7 mouse cellular contexts compared by ENCODE assay signal in the genomic region with DNA sequence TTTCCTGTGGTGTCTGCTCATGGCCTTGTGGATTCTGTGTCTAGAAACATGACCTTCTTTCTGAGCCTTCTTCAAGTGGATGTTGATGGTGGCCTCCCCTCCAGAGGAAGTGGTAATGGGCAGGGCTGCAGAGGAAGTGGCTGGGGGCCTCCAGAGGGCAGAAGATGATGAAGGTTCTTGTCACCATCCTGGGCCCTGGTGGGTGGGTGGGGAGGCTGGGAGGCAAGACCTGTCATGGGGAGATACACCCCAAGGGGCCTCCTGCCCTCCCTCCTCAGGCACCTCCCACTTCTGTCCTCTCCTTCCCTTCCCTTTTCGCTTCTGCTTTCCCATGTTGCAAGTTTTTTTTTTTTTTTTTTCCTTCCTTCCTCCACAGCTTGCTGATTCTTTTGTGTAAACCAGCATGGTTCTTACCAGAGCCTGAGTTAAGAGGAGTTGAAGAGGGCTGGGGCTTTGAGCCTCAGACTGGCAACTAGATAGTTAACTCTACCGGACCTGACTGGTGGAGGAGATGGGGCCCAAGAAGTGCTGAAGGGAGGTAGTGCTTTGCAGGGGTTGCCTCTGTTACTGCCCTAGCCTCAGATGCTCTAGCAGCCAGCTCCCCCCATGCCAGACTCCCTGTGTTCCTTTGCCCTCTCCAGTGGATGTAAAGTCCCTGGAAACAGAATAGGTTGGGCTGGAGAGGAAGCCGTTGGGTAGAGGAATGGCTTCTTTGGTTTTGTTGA. TPM values are rescaled to one million over a fixed set of nuclear protein-coding genes. Genes with fewer than 3 reads are reported as not detected.
DNase-seq lines count a peak whose midpoint lies in the region; ATAC-seq and TF ChIP-seq lines count a peak whose summit lies in the region.

No protein-coding gene starts in this region.

- 42% methylated on average over 3 of the region's 3 CpGs for WGBS in intestine, embryonic 16.5 days

- H3K9ac ChIP-seq in CH12.LX (ENCODE audit: insufficient read depth, low read depth) = peak overlapping the region; percentile 76
- no peak overlapping the region for H3K9ac ChIP-seq in intestine, embryonic 16.5 days (ENCODE audit: low read depth, low read length)

- TF ChIP-seq EP300 in CH12.LX (IDR thresholded peaks at IDR 0.05; ENCODE audit: low read length) = peak; percentile 82; the same call in 1 of the 2 replicates

- no peak for TF ChIP-seq POLR2A in CH12.LX (IDR thresholded peaks at IDR 0.05; ENCODE audit: low read depth, low read length)

- no peaks in the 10 kb centered on the region for H3K27me3 ChIP-seq in CH12.LX (replicated peaks)
- H3K27me3 ChIP-seq in intestine, embryonic 16.5 days (replicated peaks; ENCODE audit: control insufficient read depth, insufficient read depth, low read length) = no peaks in the 10 kb centered on the region

- peaks cover 37 to 98% of the 10 kb centered on the region in 2 experiments for H3K4me1 ChIP-seq in CH12.LX (ENCODE audit: control insufficient read depth in 1 of 2, insufficient read depth in 2 of 2)
- peaks cover 15% of the 10 kb centered on the region; the same call in 1 of the 2 replicates for H3K4me1 ChIP-seq in intestine, embryonic 16.5 days (ENCODE audit: control insufficient read depth, insufficient read depth, low read length)

- H3K27ac ChIP-seq in CH12.LX (ENCODE audit: insufficient read depth, low read depth) = peak overlapping the region; percentile 92
- peak overlapping the region; percentile 49; the same call in 1 of the 2 replicates for H3K27ac ChIP-seq in intestine, embryonic 16.5 days (ENCODE audit: low read length)

- ATAC-seq in intestine, embryonic 16.5 days = peak; percentile 62; the same call in 1 of the 2 replicates

- H3K4me3 ChIP-seq in CH12.LX (replicated peaks in 1 of 3; ENCODE audit: low read depth in 2 of 3, low read length in 2 of 3, poor library complexity in 1 of 3) = peak overlapping the region in 2 of 3 experiments; percentile 26 to 34
- H3K4me3 ChIP-seq in intestine, embryonic 16.5 days (ENCODE audit: low read length) = no peak overlapping the region

- H3K79me2 ChIP-seq in CH12.LX (replicated peaks; ENCODE audit: control insufficient read depth, extremely low read depth, insufficient read depth, poor library complexity, severe bottlenecking) = no peaks in the 10 kb centered on the region

- no peaks in the 10 kb centered on the region for H3K9me3 ChIP-seq in CH12.LX (replicated peaks; ENCODE audit: low read length)
- H3K9me3 ChIP-seq in intestine, embryonic 16.5 days (ENCODE audit: control insufficient read depth, low read length) = no peaks in the 10 kb centered on the region

- H3K4me2 ChIP-seq in CH12.LX (ENCODE audit: insufficient read depth, low read depth, poor library complexity, severe bottlenecking) = peak overlapping the region; percentile 76
- no peak overlapping the region for H3K4me2 ChIP-seq in intestine, embryonic 16.5 days (ENCODE audit: low read depth, low read length)

- H3K36me3 ChIP-seq in CH12.LX (replicated peaks in 1 of 2; ENCODE audit: control insufficient read depth in 1 of 2, insufficient read depth in 1 of 2, low read length in 1 of 2) = peaks cover 0 to 56% of the 10 kb centered on the region in 2 experiments
- H3K36me3 ChIP-seq in intestine, embryonic 16.5 days (ENCODE audit: control insufficient read depth, insufficient read depth, low read length) = no peaks in the 10 kb centered on the region

- DNase-seq in CD4-positive helper T cell, adult 2 months (ENCODE audit: low read depth, low spot score) = peak; percentile 90
- DNase-seq in CH12.LX (ENCODE audit: extremely low read depth) = peak; percentile 96
- DNase-seq in skeletal muscle tissue, adult 2 months (ENCODE audit: low read depth, low spot score) = peak; percentile 68
- no peak for DNase-seq in embryo, embryonic 11 days
- DNase-seq in cerebellum, adult 11-12 months = no peak
- DNase-seq in testis, postnatal 10 days (ENCODE audit: low spot score) = no peak

- in situ Hi-C loops in CH12.LX (cut with MboI; ENCODE audit: low pct_ligation_motif_present, low pct_unique_long_range_greater_than_20kb, low sequenced_read_pairs) = no loop called here

- TF ChIP-seq CTCF in CH12.LX (conservative IDR thresholded peaks at IDR 0.05 in 1 of 2, IDR thresholded peaks at IDR 0.05 in 1 of 2; ENCODE audit: low read depth in 2 of 2, low read length in 2 of 2) = peak in 1 of 2 experiments; percentile 45; a peak in 2 of 4 replicates

- dilution Hi-C loops in CH12.LX (cut with MboI; ENCODE audit: extremely low pct_ligation_motif_present, extremely low pct_unique_long_range_greater_than_20kb, low sequenced_read_pairs) = no loop called here

- peak; percentile 31 for TF ChIP-seq RAD21 in CH12.LX (IDR thresholded peaks at IDR 0.05; ENCODE audit: low read depth, low read length)

TF ChIP-seq in CH12.LX, 34 proteins besides CTCF, POLR2A, EP300 and RAD21:
- TF ChIP-seq MAZ (IDR thresholded peaks at IDR 0.05; ENCODE audit: low read depth, low read length) (peak; percentile 93), ZKSCAN1 (IDR thresholded peaks at IDR 0.05; ENCODE audit: borderline replicate concordance, low read depth, low read length) (no peak), BHLHE40 (IDR thresholded peaks at IDR 0.05; ENCODE audit: low read depth, low read length) (peak; percentile 61), HCFC1 (IDR thresholded peaks at IDR 0.05; ENCODE audit: low read depth, low read length) (peak; percentile 60; the same call in 1 of the 2 replicates), ZC3H11A (IDR thresholded peaks at IDR 0.05; ENCODE audit: low read depth, low read length) (no peak), SIN3A (IDR thresholded peaks at IDR 0.05; ENCODE audit: low read length) (peak; percentile 79), RCOR1 (conservative IDR thresholded peaks at IDR 0.05; ENCODE audit: low read depth, low read length) (peak; percentile 77), JUN (IDR thresholded peaks at IDR 0.05; ENCODE audit: insufficient read depth, low read depth, low read length) (no peak), MAX (IDR thresholded peaks at IDR 0.05; ENCODE audit: low read length) (peak; percentile 62; the same call in 1 of the 2 replicates), MYC (IDR thresholded peaks at IDR 0.05; ENCODE audit: low read depth, low read length) (0 out of 2 replicates have a peak, but pooled peaks have one; percentile 27), PAX5 (IDR thresholded peaks at IDR 0.05; ENCODE audit: low read length) (no peak), IRF4 (IDR thresholded peaks at IDR 0.05; ENCODE audit: low read depth, low read length) (peak; percentile 89), ETS1 (conservative IDR thresholded peaks at IDR 0.05; ENCODE audit: low read depth, low read length) (peak; percentile 83), ZMIZ1 (IDR thresholded peaks at IDR 0.05; ENCODE audit: low read depth, low read length) (peak; percentile 56; the same call in 1 of the 2 replicates), E2F4 (IDR thresholded peaks at IDR 0.05; ENCODE audit: insufficient replicate concordance, low read depth, low read length) (no peak), CHD2 (IDR thresholded peaks at IDR 0.05; ENCODE audit: low read length) (peak; percentile 49; the same call in 1 of the 2 replicates), GABPA (IDR thresholded peaks at IDR 0.05; ENCODE audit: insufficient replicate concordance, low read depth, low read length) (no peak), MAFK (IDR thresholded peaks at IDR 0.05; ENCODE audit: insufficient replicate concordance, low read length) (no peak), MEF2A (IDR thresholded peaks at IDR 0.05; ENCODE audit: borderline replicate concordance, low read depth, low read length) (0 out of 2 replicates have a peak, but pooled peaks have one; percentile 68), TCF12 (IDR thresholded peaks at IDR 0.05; ENCODE audit: low read depth, low read length) (peak; percentile 58; the same call in 1 of the 2 replicates), NRF1 (IDR thresholded peaks at IDR 0.05; ENCODE audit: low read depth, low read length) (peak; percentile 8; the same call in 1 of the 2 replicates), UBTF (IDR thresholded peaks at IDR 0.05; ENCODE audit: low read depth, low read length) (0 out of 2 replicates have a peak, but pooled peaks have one; percentile 55), USF1 (IDR thresholded peaks at IDR 0.05; ENCODE audit: low read depth, low read length) (no peak), CHD1 (IDR thresholded peaks at IDR 0.05; ENCODE audit: low read depth, low read length) (no peak), KAT2A (IDR thresholded peaks at IDR 0.05; ENCODE audit: insufficient replicate concordance, low read length) (no peak), JUND (conservative IDR thresholded peaks at IDR 0.05; ENCODE audit: low read depth, low read length) (peak; percentile 31; the same call in 1 of the 2 replicates), ZNF384 (IDR thresholded peaks at IDR 0.05; ENCODE audit: low read depth, low read length) (peak; percentile 97), TBP (conservative IDR thresholded peaks at IDR 0.05; ENCODE audit: low read depth, low read length) (no peak), SMC3 (IDR thresholded peaks at IDR 0.05; ENCODE audit: low read depth, low read length) (peak; percentile 49), MXI1 (IDR thresholded peaks at IDR 0.05; ENCODE audit: low read depth, low read length) (0 out of 2 replicates have a peak, but pooled peaks have one; percentile 64), ELF1 (IDR thresholded peaks at IDR 0.05; ENCODE audit: low read depth, low read length) (peak; percentile 62), USF2 (conservative IDR thresholded peaks at IDR 0.05; ENCODE audit: low read depth, low read length) (no peak), POLR2AphosphoS2 (IDR thresholded peaks at IDR 0.05; ENCODE audit: low read depth, low read length) (peak; percentile 61; the same call in 1 of the 2 replicates), NELFE (IDR thresholded peaks at IDR 0.05; ENCODE audit: low read depth, low read length) (peak; percentile 62; the same call in 1 of the 2 replicates)

RNA-seq across cellular contexts. Expression of a gene that starts 9.7 kb away (rescaled TPM):
- 18.6 and 23.2 TPM in 2 replicates for total RNA-seq in CH12.LX (2012; rRNA removed)
- total RNA-seq in CH12.LX (2014; rRNA removed) = 19.2 and 20.0 TPM in 2 replicates
- 37.4 and 40.3 TPM in 2 replicates for polyA plus RNA-seq in CH12.LX (2012; ENCODE audit: insufficient read length, low read depth)
- 5.2 and 5.7 TPM in 2 replicates for polyA plus RNA-seq in intestine, embryonic 16.5 days (2015; fragmentation: Nextera tagmentation; extraction: Ambion mirVana)

RNA-seq across cellular contexts. Expression of a gene that starts 11.0 kb away (rescaled TPM):
- total RNA-seq in CH12.LX (2012; rRNA removed) (0.25 TPM in 1 of 2 replicates, not detected in the other), CH12.LX (2014; rRNA removed) (not detected in 2 replicates)
- polyA plus RNA-seq in CH12.LX (2012; ENCODE audit: insufficient read length, low read depth) = 1.1 and 1.5 TPM in 2 replicates
- 0.65 and 0.77 TPM in 2 replicates for polyA plus RNA-seq in intestine, embryonic 16.5 days (2015; fragmentation: Nextera tagmentation; extraction: Ambion mirVana)

Comparison
In these comparisons a context has a peak if more than half of its experiments do, and no peak if none do; other contexts are left out.
1. DNase-seq: peak in CD4-positive helper T cell, adult 2 months (single experiment), CH12.LX (single experiment) and skeletal muscle tissue, adult 2 months (single experiment); none in embryo, embryonic 11 days (single experiment), cerebellum, adult 11-12 months (single experiment) and testis, postnatal 10 days (single experiment).